Mouse (Mus musculus): ENCODE measurements around the gene Fbxl13. TPM values are rescaled to one million over a fixed set of nuclear protein-coding genes. Genes with fewer than 3 reads are reported as not detected.
A peak's percentile ranks its signal among the peaks of the same experiment; 100 is the strongest.
"Not testable (repeated sequence)": the region's sequence is repeated elsewhere in the genome, so short reads cannot be mapped to it uniquely, and the experiment has no call there.

Gene Fbxl13
- polyA plus RNA-seq, 1 experiment from 2014 or later = 0.09 TPM

DNA sequence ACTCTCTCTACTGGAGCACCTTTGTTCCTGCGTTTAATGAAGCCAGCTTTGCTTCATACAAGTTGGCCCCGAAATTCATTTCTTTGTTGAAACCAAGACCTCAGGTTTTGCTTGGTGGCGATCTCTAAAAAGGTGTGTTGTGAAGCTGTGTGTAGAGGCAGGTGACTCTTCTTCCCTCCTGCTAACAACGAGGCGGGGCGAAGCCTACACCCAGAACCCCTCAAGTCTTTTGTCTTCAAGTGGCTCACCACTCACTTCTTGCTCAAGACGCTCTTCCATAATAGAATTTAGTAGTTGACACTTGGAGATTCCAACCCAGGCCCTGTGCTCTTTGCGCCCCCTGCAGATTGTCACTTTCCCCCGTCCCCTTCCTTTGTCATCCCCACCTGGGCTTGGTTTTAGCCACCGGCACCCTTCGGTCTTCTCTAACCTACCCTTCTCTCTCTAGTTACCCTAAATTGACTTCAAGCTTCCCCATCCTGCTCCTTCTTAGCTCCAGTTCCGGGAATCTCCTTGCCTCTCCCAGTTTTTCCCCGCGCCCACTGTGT, 469 bp downstream of the Fbxl13 start:
- Histone ChIP-seq H3K9me3 (no peaks in the 10 kb centered on the region), H3K36me3 (replicated peaks) (peaks cover 24% of the 10 kb centered on the region), H3K4me3 (peak overlapping the region; percentile 79), H3K27ac (replicated peaks) (peak overlapping the region; percentile 91), H3K27me3 (replicated peaks; ENCODE audit: low read depth, poor library complexity, severe bottlenecking) (peaks cover 10% of the 10 kb centered on the region), H3K4me1 (peaks cover 17% of the 10 kb centered on the region)
- WGBS = 12% methylated on average over 14 of the region's 14 CpGs
- no peak for DNase-seq (ENCODE audit: low spot score)

DNA sequence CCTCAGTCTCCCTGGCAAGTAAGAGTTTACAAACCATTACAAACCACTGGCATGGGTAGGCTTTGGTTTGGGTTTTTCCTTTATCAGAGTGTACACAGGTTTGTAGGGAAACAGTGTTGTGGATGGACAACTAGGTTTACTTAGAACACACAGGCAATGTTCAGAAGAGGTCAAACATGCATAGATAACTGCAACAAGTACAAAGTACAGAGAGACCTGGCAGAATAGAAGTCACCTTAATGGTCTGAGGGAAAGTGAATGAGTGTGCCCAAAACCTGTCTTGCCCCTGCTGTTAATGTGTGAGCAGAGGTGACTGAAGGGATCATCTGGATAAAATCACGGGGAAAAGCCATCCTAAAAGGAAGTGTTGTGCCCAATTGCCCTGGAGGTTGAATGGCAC, 1.8 kb downstream of the Fbxl13 start:
- 20% methylated on average over 1 of the region's 1 CpGs for WGBS
- Histone ChIP-seq H3K36me3 (replicated peaks) (peaks cover 11% of the 10 kb centered on the region), H3K9me3 (no peaks in the 10 kb centered on the region), H3K4me3 (no peak overlapping the region), H3K27me3 (replicated peaks; ENCODE audit: low read depth, poor library complexity, severe bottlenecking) (peaks cover 10% of the 10 kb centered on the region), H3K4me1 (peaks cover 17% of the 10 kb centered on the region), H3K27ac (replicated peaks) (no peak overlapping the region)
- no peak for DNase-seq (ENCODE audit: low spot score)

DNA sequence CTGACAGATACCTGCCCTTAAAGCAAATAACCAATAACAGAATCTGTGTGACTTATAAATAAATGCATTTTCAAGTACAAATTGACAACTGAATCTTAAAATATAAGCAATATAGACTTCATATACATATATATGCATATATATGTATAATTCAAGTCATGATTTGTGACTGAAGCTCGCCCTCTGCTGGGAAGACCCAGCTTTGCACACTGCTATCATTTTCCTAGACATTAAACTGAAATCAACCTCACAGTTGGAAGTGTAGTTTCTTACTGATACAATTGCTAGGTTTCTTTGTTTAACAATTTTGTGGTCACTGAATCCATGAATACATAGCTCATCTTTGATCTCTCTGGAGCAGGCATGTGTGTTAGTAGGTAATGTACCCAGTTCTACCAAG, 4.5 kb downstream of the Fbxl13 start:
- peaks cover 10% of the 10 kb centered on the region for H3K27me3 ChIP-seq (replicated peaks; ENCODE audit: low read depth, poor library complexity, severe bottlenecking)
- DNase-seq (ENCODE audit: low spot score) = peak; percentile 54
- H3K4me1 ChIP-seq = 0 out of 2 replicates have a peak, but pooled peaks cover 6% of the 10 kb centered on the region
- no peaks in the 10 kb centered on the region for H3K9me3 ChIP-seq
- H3K36me3 ChIP-seq (replicated peaks) = no peaks in the 10 kb centered on the region
- no peak overlapping the region for H3K4me3 ChIP-seq
- 7% methylated on average over 1 of the region's 1 CpGs for WGBS
- H3K27ac ChIP-seq (replicated peaks) = no peak overlapping the region

DNA sequence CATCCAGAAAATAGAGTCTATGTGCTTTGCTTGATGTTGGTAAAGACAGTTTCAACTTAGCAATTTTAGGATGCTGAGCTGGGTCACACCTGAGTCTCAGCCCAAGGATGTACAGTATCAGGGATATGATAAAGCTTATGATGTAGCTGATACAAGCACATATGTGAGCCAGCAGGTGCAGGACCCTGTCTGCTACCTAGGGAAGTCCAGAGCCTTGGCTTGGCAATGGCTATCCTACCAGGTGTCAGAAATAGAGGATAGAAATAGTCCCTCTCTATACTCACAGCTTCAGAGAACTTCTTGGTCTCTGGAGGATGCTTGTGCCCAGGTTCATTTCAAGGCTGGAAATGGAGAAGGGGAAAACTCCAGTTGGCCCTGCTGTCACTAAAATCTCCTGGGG, 19.5 kb downstream of the Fbxl13 start:
- Histone ChIP-seq H3K27ac (replicated peaks) (no peak overlapping the region), H3K27me3 (replicated peaks; ENCODE audit: low read depth, poor library complexity, severe bottlenecking) (no peaks in the 10 kb centered on the region), H3K36me3 (replicated peaks) (no peaks in the 10 kb centered on the region), H3K4me1 (no peaks in the 10 kb centered on the region), H3K4me3 (no peak overlapping the region), H3K9me3 (no peaks in the 10 kb centered on the region)
- DNase-seq (ENCODE audit: low spot score) = no peak

DNA sequence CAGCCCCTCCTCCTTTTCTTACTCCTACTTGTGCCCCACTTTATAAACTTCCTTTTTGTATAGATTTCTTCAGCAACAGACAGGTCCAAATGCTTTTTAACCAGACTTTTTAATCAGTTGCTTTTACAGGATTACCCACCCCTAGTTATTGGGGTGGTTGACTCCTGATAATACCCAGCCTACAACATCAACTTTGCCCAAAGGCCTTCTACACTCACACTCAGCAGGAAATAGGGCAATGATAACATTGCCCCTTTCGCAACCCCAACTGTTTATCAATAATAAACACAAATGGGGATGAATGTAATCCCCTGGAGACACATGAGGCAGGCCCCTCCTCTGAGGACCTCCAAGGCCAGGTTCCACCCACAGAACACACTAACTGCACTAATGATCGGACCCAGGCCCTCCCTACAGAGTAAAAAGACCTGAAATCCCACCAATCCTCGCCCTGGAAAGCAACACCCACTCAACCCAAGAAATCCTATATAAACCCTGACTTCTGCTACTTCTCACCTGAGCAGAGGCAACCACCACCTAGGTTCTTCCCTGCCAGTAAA, 28.9 kb downstream of the Fbxl13 start:
- 77% methylated on average over 3 of the region's 3 CpGs for WGBS
- no peaks in the 10 kb centered on the region for H3K4me1 ChIP-seq
- DNase-seq (ENCODE audit: low spot score) = no peak
- H3K4me3 ChIP-seq = no peak overlapping the region
- H3K9me3 ChIP-seq = no peaks in the 10 kb centered on the region
- H3K27me3 ChIP-seq (replicated peaks; ENCODE audit: low read depth, poor library complexity, severe bottlenecking) = no peaks in the 10 kb centered on the region
- no peak overlapping the region for H3K27ac ChIP-seq (replicated peaks)
- H3K36me3 ChIP-seq (replicated peaks) = no peaks in the 10 kb centered on the region

GRCm38 (mm10) chr5:21614299-21614698, 31.1 kb downstream of the Fbxl13 start:
- H3K36me3 ChIP-seq (replicated peaks); H3K4me1 ChIP-seq; H3K9me3 ChIP-seq; H3K4me3 ChIP-seq; H3K27me3 ChIP-seq (replicated peaks; ENCODE audit: low read depth, poor library complexity, severe bottlenecking); DNase-seq (ENCODE audit: low spot score); H3K27ac ChIP-seq (replicated peaks): not testable (repeated sequence)
- 96% methylated on average over 11 of the region's 11 CpGs for WGBS

DNA sequence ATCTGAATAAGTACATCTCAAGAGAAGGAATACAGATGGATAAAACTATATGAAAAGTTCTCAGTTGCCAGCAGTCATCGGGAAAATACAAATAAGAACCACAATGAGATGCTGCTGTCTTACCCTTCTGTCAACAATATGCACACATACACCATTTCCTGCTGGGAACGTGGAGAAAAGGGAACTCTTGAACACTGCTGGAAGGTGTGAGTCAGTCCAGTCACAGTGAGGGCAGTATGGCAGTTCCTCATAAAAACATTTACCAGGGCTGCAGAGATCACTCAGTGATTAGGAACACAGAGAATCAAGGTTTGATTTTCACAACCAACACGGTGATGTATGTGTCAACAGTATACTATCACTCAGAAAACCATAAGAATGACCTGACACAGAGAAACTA, 34.4 kb downstream of the Fbxl13 start:
- H3K36me3 ChIP-seq (replicated peaks) = no peaks in the 10 kb centered on the region
- DNase-seq (ENCODE audit: low spot score) = no peak
- peaks cover 10% of the 10 kb centered on the region for H3K4me1 ChIP-seq
- no peaks in the 10 kb centered on the region for H3K27me3 ChIP-seq (replicated peaks; ENCODE audit: low read depth, poor library complexity, severe bottlenecking)
- H3K27ac ChIP-seq (replicated peaks) = no peak overlapping the region
- H3K9me3 ChIP-seq = no peaks in the 10 kb centered on the region
- 82% methylated on average over 3 of the region's 3 CpGs for WGBS
- no peak overlapping the region for H3K4me3 ChIP-seq

DNA sequence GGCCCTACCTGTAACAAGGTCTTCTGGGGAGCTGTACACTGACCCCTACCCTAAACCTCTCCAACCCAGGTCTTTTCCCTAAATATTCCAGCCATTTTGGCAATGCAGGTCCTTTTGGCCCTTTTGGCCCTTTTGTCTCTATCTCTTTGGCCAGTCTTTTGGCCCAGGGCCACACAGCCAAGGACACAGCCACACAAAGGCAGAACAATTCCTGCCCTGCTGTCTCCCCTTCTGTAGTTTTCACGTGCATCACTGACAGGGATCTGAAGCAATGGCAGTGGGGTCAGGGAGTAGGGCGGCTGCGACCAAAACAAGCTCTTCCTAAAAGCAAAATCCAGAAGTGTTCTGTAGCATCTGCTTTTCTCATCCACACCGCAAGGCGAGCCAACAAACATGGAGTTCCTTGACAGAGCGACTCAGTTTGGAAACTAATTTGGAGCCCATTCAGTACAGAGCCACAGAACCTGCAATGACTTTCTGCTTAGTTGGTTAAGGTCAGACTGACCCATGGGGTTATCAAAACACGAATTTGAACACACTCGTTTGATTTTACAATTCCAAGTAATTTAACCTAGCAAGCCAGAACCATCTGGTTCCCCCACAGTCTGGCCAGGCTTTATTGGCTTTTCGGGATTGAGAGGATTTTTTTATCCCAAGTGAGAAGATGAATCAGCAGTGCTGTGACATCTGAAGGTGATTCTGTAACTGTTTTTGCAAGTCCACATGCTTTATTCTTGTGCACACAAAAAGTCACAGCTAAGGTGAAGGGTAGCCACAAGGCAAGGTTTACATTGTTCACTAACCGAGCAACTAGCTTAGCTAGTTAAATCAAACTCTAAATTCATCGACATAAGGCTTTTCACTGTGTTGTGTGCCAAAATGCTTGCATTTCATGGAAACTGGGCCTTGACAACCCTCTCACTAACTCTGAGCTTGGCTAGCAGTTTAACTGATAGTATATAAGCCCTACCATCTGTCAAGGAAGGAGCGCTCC, 36.8 kb downstream of the Fbxl13 start:
- Histone ChIP-seq H3K4me3 (no peak overlapping the region), H3K4me1 (peaks cover 10% of the 10 kb centered on the region), H3K36me3 (replicated peaks) (no peaks in the 10 kb centered on the region), H3K27ac (replicated peaks) (no peak overlapping the region), H3K9me3 (no peaks in the 10 kb centered on the region), H3K27me3 (replicated peaks; ENCODE audit: low read depth, poor library complexity, severe bottlenecking) (no peaks in the 10 kb centered on the region)
- WGBS = 61% methylated on average over 12 of the region's 12 CpGs
- DNase-seq (ENCODE audit: low spot score) = no peak

GRCm38 (mm10) chr5:21605936-21606335, 39.5 kb downstream of the Fbxl13 start:
- no peak overlapping the region for H3K27ac ChIP-seq (replicated peaks)
- H3K4me3 ChIP-seq = no peak overlapping the region
- 73% methylated on average over 6 of the region's 6 CpGs for WGBS
- no peaks in the 10 kb centered on the region for H3K9me3 ChIP-seq
- H3K4me1 ChIP-seq = peaks cover 10% of the 10 kb centered on the region
- DNase-seq (ENCODE audit: low spot score) = no peak
- H3K27me3 ChIP-seq (replicated peaks; ENCODE audit: low read depth, poor library complexity, severe bottlenecking) = no peaks in the 10 kb centered on the region
- no peaks in the 10 kb centered on the region for H3K36me3 ChIP-seq (replicated peaks)

- Histone ChIP-seq H3K4me1 (no peaks in the 10 kb centered on the region), H3K9me3 (no peaks in the 10 kb centered on the region), H3K36me3 (replicated peaks) (no peaks in the 10 kb centered on the region), H3K27me3 (replicated peaks; ENCODE audit: low read depth, poor library complexity, severe bottlenecking) (no peaks in the 10 kb centered on the region), H3K27ac (replicated peaks) (no peak overlapping the region), H3K4me3 (no peak overlapping the region)
- WGBS = 92% methylated on average over 4 of the region's 4 CpGs
- no peak for DNase-seq (ENCODE audit: low spot score)
Observed at GRCm38 (mm10) chr5:21599961-21600360, 45.5 kb downstream of the Fbxl13 start.

- not testable (repeated sequence) for H3K27me3 ChIP-seq (replicated peaks; ENCODE audit: low read depth, poor library complexity, severe bottlenecking); H3K9me3 ChIP-seq; H3K4me3 ChIP-seq; H3K36me3 ChIP-seq (replicated peaks); DNase-seq (ENCODE audit: low spot score); H3K27ac ChIP-seq (replicated peaks); H3K4me1 ChIP-seq
- WGBS = 76% methylated on average over 2 of the region's 2 CpGs
Observed at GRCm38 (mm10) chr5:21599536-21599935, 45.9 kb downstream of the Fbxl13 start.

GRCm38 (mm10) chr5:21593201-21593709, 52.2 kb downstream of the Fbxl13 start:
- Histone ChIP-seq H3K9me3 (no peaks in the 10 kb centered on the region), H3K27ac (replicated peaks) (no peak overlapping the region), H3K4me3 (no peak overlapping the region), H3K36me3 (replicated peaks) (no peaks in the 10 kb centered on the region), H3K27me3 (replicated peaks; ENCODE audit: low read depth, poor library complexity, severe bottlenecking) (no peaks in the 10 kb centered on the region), H3K4me1 (no peaks in the 10 kb centered on the region)
- no peak for DNase-seq (ENCODE audit: low spot score)
- WGBS = 88% methylated on average over 9 of the region's 9 CpGs

DNA sequence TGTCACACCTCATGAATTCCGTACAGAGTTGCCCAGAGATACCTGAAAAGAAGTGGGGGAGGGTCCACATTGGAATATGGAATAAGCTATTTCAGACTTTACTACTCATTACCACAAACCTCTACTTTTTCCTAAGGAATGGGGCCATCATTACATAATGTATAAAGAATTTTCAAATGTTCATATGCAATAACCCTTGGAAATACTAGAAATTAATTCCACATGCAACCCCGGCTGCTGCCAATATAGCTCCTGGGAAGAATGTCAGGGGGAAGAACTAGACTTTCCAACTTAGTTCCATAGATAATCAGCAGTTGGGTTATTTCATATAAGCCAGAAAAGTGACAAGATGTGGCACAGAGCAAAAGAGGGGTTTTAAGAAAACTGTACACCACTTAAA, 53.3 kb downstream of the Fbxl13 start:
- no peak overlapping the region for H3K4me3 ChIP-seq
- H3K27me3 ChIP-seq (replicated peaks; ENCODE audit: low read depth, poor library complexity, severe bottlenecking) = no peaks in the 10 kb centered on the region
- H3K27ac ChIP-seq (replicated peaks) = no peak overlapping the region
- no peaks in the 10 kb centered on the region for H3K9me3 ChIP-seq
- WGBS = 89% methylated on average over 2 of the region's 2 CpGs
- H3K4me1 ChIP-seq = no peaks in the 10 kb centered on the region
- no peaks in the 10 kb centered on the region for H3K36me3 ChIP-seq (replicated peaks)
- DNase-seq (ENCODE audit: low spot score) = no peak
